Mouse (Mus musculus) T-helper 1 cell (primary cell): ENCODE results near the gene Wdfy4.

Experiments
- in situ Hi-C: fragments of 300-600 bp; cut with MboI, MseI; formaldehyde crosslinking; loops from one replicate; pipeline ENCODE4 v1.15.1; 2025; ENCODE audit warnings: high pct_unique_total_duplicates

Wdfy4 gene

DNA sequence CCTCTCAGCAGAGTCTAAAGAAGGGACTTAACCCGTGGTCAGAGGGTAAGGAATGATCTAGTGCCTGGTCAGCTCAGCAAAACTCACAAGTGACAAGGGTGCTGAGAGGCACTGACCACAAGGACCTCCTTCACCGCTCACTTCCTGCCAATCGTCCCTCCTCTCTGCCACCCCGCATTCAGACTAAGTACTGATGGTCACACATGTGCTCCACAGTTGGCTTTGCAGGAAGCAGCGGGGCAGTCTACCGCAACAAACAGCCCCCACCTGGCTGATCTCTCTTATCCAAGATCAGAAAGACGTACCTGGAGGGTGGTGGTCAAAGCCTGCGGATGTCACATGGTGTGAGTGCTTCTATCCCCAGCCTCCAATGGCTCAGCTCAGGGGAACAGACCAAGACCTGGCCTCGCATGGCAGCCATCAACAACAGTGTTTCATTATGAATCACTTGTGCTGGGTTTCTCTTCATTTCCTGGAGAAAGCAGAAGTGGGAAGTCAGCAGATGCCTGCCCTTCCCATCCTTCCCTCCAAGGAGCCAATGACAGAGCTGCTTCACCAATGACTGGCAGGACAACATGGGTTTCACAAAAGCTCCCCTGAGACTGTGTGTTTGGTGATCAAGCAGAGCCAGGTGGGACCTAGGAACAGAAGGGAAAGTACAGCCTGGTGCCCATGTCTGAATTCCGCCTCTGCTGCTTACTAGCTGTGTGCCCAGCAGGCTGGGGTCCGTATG is at the start of gene Wdfy4:
Gene Wdfy4 (minus strand): TSS at position 441 of the 733 bp plus-strand sequence.
- in situ Hi-C loops: no loop called here

DNA sequence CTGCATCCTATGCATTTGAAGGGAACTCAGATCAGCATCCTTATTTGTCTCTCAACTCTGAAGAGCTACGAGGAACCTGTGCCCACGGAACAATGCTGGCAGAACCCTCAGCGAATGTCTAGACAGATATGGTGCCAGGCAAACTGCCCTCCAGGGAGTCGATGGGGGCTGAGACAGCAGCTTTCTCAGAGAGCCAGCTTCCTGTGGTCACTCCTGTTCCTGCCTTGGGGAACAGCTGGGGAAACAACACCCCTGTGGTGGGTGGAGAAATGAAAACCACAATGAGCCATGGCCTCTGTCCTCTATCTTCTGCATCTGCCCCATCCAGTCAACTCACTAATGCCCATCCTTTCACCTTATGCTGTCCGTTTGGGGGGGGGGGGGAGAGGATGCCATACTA is 46.7 kb upstream of the Wdfy4 start:
- in situ Hi-C loops: no loop called here

DNA sequence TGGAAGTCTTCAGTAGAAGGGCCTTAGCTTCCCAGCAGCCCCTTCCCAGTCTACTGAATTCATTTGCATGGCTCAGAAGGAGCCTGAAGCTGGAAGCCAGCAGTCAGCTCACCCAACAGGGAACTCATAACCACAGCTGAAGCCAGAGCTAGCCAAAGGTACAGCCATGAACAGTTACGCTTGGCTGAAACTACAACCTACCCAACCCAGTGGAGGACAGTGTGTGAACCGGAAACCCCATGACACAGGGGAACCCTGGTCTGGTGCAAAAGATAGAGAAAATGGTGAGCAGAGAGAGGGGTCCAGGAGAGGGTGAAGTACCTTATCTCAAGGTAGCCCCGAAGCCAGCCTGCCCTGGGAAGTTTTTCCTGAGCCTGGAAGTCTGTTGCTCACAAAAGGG is 46.0 kb upstream of the Wdfy4 start:
- in situ Hi-C loops: no loop called here

DNA sequence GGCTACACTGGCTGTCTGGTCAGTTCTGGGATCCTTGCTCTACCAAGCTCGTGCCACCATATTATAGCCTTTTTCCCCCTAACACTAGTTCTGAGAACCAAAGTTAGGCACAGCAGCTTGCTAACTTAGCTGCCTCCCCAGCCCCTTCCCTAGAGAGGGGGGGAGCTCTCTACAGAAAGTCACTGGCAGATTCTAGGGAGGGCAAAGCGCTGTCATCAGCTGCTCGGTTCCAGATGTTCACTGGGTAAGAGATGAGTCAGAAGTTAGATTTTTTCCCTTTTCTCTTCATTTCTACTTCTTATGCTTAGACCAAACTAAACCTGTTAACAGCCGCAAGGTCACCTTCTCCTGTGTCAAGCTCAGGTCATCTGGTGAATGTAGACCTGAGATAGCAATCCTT is 45.4 kb upstream of the Wdfy4 start:
- in situ Hi-C loops: no loop called here

DNA sequence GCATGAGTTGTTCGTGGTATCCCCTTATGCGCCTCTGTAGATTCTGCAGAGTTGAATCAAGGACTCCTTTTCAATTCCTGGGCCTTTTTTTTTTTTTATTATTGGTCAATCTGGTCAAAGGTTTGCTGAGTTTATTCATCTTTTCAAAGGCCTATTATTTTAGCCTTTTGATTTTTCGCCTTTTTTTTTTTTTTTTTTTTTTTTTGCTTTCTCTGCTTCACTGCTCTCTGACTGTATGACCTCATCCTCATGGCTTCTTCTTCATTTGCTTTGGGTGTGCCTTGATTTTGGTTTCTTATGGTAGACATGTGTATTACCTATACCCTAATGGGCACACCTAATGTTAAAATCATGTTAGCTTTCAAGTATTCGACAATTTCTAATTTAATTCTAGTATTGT is 39.9 kb upstream of the Wdfy4 start:
- in situ Hi-C loops: no loop called here

DNA sequence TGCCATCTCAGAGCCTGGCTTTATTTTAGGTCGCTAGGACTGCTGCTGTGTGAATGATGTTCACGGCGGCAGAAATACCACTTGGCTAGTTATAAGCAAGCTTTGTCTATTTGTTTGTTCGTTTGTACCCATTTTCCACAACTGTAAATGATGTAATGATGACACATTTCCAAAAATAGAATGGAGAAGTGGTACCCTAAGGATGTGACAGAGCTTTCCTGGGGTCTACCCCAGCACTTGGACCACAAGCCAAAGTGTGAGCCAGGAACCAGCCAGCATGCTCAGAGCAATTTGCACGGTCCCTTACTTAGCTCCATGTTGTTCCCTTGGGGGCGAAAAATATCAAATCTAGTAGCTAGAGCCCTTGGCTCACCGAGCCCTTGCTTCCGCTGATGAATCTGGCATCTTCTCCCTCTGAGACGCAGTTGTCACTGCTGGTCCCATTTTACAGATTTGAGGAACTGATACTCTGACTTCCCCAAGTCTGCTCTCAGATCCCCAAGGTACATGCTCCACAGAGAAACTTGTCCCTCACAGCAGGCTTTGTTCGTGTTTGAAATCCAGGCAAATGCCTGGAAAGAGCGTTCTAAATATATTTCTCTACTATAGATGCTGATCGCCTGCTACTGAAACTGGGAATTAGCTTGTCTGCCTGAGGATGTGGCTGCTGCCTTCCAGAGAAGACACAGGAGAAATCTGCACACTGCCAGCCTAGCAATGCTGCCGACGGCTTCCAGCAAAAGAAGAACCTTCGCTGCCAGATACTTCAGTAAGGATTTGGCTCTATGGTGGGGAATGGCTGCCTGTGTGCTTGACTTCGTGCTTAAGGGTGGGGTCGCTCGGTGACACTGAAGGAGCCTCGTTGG is 31.3 kb upstream of the Wdfy4 start:
- in situ Hi-C loops: loop anchor here (5.0 kb wide), 2 partner anchors 81 to 151 kb away; no protein-coding TSS in a partner anchor

DNA sequence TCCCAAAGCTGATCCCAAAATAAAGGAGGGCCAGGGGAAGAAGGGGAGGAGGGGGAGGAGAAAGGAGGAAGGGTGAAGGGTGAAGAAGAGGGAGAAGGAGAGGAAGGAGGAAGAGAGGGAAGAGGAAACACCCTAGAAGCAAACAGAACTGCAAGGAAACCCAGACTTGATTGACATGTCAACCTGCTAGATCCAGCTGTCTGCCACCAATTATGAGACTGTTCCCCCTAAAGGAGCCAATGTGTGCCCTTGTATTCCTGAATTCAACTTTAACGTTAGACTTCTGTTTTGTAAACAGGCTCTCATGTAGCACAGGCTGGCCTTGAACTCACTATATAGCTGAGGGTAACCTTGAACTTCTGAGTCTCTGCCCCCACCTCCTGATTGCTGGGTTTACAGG is 29.9 kb upstream of the Wdfy4 start:
- in situ Hi-C loops: loop anchor here (5.0 kb wide), 2 partner anchors 82 to 152 kb away; no protein-coding TSS in a partner anchor

DNA sequence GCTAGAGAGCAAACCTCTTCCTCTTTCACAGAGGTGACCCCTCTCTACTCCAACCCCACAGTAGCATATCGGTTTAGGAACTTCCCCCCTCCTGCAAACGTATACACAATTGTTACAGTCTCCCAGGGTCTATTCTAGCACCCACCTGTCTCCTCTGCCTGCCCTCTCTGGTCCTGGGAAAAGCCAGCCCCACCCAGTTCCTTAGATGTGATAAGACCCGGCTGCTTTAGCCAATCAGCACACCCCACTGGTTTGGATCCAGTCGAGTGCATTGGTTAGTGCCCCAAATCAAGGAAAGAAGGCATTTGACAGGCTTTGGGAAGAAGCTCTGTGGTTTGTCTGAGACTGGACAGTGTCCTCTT is 29.4 kb upstream of the Wdfy4 start:
- in situ Hi-C loops: loop anchor here (5.0 kb wide), 2 partner anchors 83 to 153 kb away; no protein-coding TSS in a partner anchor

DNA sequence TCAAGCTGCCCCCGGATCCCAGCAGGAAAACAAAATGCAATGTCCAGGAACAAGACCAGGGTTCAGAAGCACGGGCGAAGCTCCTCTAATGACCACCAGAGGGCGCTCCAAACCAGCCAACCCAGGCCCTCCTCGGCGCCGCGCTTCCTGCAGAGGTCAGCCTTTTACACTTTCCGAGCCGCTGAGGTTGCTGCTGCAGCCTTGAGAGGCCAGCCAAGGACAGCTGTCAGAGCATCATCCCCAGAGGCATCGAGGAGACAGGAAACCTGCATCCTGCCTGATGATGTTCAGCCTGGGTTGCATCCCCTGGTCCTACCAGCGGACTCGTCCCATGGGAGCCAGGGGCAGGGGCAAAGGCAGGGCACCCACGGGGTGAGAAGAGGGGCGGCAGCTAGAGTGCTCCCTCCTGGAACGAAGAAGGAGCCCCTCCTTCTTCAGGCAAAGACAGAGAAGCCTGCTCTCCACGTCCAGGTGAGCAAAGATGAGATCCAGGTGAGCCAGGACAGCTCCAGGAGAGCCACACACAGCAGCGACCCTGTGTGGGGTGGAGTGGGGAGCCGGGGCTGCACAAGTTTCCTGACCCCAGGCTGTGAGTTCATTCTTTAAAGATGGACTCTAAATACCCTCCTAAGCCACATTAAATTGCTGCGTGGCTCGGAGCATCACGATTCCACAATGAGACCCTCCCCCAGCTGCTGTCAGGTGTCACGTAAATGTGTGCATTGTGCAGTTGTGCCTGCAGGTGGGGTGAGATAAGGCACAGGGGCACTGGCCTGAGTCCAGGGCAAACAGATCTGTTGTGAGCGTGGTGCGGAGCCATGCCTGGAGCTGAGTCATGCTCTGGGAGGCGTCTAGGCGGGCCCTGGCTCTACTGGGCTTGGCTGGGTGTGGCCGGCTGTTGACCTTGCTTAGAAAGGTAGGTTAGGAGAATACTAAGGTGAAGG is 28.8 kb upstream of the Wdfy4 start, which contains the start of gene Arhgap22:
Gene Arhgap22 (plus strand): TSS at position 204 of the 944 bp plus-strand sequence.
- in situ Hi-C loops: no loop called here

DNA sequence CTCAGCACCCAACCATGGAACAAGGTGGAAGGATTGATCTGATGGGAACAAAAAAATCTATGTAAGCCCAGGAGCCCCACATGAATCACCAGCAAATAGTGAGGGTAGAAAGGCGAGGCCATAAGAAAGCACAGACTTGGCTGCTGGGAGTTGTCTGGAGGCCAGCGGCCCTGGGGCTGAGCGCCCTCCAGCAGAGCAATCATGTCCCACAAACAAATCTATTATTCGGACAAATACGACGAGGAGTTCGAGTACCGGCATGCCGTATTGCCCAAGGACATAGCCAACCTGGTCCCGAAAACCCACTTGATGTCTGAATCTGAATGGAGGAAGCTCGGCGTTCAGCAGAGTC is 27.6 kb upstream of the Wdfy4 start:
- in situ Hi-C loops: no loop called here

DNA sequence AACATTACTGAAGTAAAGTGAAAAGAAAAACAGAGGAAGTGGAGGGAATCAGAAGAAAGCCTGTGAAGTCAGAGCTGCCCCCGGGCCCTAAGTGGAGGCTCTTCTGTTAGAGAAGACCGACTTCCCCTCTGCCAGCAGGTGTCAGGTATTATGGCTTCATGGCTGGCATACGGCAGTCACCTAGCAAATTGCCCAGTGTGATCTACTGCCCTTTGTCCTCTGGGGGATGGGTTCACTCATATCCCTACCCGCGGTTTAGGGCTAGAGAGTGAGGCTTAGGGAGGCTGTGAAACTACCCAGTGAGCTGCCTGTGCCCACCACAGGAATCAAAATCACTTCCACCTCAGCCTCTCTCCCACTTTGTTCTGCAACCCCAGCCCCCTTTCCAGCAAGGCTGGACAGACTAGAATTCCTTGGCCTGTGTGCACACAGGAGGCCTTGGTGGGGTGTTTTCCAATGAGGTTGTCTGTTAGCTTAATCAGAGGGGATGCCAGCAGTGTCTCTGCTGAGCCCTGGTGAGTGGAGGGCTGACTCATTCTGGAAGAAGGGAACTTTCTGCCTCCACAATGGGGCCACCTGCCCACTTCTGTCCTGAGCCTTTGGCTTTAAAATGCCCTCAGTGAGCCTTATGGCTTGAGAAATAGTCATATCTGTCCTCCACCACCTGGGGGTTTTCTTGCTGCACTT is 27.1 kb upstream of the Wdfy4 start:
- in situ Hi-C loops: no loop called here

DNA sequence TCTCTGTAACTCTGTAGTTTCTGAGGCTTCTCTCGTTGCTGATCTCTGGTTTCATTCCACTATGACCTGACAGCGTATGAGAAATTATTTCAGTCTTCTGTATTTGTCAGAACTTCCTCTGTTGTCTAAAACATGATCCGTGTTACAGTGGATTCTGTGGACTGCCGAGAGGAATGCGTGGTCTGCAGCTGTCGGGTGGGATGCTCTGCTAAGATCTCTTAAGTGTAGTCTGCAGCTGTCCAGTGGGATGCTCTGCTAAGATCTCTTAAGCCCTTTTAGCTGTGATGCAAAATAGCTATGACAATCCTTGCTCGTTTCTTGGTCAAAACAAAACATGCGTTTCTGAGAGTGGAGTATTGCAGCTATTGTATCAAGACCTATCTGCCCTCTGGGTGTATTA is 25.5 kb upstream of the Wdfy4 start:
- in situ Hi-C loops: no loop called here

DNA sequence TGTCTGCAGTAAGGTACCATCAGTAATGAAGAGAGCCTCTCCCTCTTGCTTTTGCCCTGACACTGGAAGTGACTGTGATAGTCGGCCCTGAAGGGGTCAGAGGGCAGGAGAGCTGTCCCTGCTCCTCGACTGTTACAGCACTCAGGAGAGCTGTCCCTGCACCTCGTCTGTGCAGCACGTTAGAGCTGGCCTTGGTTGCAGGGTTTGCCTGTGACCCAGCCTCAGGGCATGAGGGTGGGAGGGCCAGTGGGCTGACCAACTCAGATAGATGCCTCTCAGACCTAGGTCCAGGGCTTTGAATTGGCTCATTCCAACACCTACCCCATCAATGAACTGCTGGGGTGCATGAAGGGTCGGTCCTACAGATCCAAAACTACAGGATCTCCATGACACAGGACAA is 23.0 kb upstream of the Wdfy4 start:
- in situ Hi-C loops: no loop called here

DNA sequence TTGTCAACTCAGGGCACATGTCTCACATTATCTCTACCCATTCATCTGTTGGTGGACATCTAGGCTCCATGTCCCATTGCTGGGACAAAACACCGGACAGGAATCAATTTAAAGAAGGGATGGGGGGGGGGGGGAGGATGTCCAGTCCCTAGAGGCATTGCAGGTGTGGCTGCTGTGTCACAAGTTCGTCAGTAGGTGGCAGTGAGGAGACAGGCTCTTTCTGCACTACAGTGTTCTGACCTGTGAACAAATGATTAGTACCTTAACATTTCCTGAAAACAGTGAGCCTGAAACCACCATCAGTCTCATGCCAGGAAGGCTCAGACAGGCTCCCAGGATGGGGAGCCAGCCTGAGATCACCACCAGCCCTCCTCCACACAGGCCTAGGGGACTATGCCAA is 21.7 kb upstream of the Wdfy4 start:
- in situ Hi-C loops: no loop called here

DNA sequence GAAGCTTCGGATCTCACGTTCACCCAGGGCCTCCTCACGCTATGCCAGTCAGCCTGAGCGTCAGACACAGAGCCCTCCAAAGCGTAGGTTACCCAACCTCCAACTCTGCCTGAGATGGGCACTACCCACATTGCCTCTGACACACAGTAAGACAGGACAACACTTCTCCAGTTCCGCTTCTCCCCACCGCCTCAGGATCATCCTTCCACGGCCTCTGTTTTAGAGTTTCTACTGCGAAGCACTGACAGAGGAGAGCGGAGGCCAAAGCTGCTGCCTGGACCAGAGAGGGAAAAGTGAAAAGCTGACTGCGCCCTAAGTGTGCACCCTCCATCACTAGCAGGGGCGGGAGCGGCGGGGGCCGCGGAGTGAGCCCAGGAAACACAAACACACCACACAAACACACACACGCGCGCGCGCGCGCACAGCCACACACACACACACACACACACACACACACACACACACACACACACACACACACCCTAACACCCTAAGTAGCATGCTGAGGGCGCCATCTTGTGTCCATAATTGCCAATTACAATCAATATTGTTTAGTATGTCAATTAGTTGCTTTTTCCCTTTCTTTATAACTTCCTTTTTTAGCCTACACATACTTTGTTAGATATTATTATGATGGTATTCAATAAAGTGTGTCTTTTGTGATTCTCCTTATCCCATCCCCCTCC is 20.1 kb upstream of the Wdfy4 start:
- in situ Hi-C loops: no loop called here

DNA sequence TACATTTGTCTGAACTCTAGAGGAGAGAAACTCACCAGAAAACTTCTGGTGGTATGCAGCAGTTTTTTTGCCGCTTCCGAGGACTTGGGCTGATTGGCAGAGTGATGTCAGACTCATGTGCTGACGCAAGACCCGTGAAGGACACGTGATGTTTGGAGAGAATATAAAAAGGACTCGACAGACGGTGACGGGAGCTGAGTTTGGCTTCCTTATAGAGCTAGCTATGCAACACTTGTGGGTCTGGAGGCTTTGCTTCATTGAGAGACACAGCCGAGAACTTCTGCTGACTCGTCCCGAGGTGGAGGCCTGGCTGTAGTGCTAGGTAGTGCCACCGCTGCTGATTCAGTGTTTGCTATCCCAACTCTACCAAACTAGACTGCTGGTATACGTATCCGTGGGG is 18.5 kb upstream of the Wdfy4 start:
- in situ Hi-C loops: no loop called here

DNA sequence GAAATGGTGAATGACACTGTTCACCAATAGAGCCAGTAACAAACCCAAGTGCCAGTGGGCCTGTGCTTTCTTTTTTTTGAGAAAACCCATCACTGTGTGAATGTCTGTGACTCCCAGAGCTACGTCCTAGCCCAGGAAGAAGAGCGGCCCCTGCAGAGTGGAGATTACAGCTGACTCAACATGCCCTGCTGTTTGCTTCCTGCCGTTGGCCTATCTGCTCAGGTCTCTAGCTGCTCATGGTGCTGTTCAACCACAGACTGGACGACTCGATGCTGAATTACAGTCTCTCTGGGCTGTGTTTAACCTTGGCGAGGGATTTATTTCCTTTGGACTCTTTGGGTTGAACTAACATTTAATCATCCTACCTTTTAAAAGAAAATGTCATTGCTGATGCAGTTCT is 17.6 kb upstream of the Wdfy4 start:
- in situ Hi-C loops: no loop called here

DNA sequence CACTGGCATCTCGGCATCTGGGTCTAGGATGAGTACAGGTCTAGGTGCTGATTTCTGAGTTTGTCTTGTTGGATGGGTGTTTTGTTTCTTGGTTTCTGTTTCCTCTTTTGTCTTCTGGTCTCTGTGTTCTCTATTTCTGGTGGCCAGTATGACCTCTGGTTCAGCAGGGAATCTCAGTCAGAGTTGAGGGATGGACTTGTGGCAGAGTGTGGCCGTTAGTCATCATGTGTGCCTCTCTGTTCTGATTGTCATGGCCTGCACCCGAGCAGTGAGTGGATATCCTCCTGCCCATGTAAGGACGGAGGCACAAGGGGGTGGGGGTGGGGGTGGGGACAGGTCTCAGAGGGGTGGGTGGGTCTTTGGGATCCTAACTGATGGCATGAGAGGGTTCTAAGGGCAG is 16.9 kb upstream of the Wdfy4 start:
- in situ Hi-C loops: no loop called here

DNA sequence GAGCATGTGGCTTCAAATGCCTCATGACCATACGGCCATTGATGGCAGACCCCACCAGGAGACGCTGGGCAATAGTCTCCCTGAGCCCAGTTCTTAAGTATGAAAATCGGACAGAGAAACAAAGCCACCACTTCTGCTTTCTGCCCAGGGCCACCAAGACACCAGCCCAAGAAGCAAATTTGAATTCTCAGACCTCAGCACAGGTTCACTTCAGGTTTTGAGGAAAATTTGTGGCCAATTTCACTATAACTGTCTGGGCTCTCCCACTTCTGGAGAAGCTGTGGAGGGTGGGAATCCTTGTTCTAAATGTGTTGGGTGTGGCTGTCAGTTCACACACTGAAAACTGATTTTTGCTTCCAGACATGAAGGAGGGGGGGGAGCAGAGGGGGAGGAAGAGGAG is 8.9 kb upstream of the Wdfy4 start:
- in situ Hi-C loops: no loop called here

DNA sequence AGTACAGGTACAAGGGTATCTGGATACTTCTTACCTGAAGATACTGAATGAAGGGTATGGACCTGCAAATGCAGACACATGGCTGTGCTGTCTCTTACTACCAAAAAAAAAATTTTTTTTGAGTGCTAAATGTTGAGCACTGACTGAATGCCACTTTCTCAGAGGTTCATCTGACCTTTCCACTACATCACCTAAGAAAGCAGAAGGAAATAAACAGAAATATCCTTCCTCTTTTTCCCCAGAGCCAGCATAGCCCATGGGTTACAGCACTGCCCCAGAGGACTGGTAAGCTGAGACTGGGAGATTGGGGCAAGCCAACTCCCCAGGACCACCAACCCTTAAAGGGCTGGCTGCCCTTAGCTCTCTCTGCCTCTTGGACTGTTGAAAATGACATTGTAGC is 8.5 kb upstream of the Wdfy4 start:
- in situ Hi-C loops: no loop called here

DNA sequence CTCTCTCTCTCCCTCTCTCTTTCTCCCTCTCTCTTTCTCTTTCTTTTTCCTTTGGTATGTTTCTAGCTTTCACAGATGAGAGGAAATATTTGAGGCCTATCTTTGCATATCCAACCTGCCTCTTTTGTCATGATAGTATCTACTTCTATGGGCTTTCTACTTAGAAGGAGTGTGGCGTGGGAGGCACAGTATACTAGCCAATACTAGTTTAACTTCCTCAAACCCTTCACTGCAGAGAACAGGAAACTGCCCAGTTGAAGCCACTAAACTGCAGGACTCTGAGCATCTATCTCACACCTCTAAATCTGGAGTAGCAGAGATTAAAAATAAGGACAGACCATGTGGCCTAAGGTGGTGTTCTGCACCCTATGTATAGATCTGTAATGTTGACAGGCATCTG is 5.3 kb upstream of the Wdfy4 start:
- in situ Hi-C loops: no loop called here
